Mouse (Mus musculus) lung, postnatal 0 days (tissue): Measurements from ENCODE around the gene Tmem82.

ENCODE experiments used
- CTCF ChIP-seq: IDR thresholded peaks from 2 replicates; pipeline ENCODE4 v1.5.1; 2016; ENCODE audit warnings: antibody characterized with exemption, mild to moderate bottlenecking
- EP300 ChIP-seq: IDR thresholded peaks from 2 replicates; pipeline ENCODE4 v1.6.1; 2016; ENCODE audit warnings: antibody characterized with exemption, mild to moderate bottlenecking, control low read depth

DNA sequence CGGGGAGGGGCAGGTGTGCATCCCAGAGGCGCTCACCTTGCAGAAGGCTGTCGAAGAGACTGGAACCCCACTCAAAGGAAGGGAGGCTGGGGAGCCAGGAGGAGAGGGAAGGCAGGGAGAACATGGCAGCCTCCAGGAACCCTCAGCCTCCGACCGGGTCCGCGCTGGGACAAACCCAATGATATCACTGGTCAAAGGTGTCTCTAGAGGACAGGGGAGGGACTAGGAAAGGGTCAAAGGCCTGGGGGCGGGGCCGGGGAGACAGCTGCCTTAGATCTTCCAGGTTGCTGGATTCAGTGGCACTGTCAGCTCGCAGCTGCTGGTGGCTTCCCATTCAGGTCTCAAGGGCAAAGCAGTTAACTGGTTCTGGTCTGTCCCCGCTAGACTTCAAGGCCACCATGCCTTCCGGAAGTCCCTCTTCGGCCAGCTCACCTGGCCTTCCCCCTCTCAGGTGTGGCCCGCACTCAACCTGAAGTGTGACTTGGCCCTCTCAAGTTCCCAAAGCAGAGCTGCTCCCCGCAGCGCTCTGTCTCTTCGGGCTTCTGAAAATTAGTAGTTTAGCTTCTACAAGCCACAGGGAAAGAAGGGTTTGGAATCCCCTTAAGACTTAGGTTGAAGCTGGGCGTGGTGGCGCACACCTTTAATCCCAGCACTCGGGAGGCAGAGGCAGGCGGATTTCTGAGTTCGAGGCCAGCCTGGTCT is 419 bp downstream of the Tmem82 start:
- TF ChIP-seq CTCF (no peak), EP300 (no peak)
